Mouse (Mus musculus): ENCODE measurements around the gene Smc4. TPM values are rescaled to one million over a fixed set of nuclear protein-coding genes. Genes with fewer than 3 reads are reported as not detected.

The Smc4 gene
- polyA plus RNA-seq, 1 experiment: 22.2 TPM

DNA sequence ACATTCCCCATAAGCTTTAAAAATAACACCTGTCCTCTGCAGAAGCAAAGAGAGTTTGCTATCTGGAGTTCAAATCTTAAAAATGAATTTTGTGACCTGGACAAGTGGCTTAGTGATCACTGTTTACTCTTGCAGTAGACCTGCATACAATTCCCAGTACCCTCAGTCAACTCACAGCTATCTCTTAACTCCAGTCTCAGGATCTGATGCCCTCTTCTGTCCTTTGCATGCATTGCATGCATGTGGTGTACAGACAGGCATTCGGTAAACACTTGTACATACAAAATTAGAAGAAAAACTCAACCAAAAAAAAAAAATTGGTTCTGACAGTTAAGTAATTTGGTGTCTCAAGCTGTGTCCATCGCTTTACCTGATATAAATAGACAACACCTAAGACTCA is 15.7 kb downstream of the Smc4 start:
- Histone ChIP-seq H3K36me3 (ENCODE audit: control insufficient read depth, insufficient read depth, low read length) (no peaks in the 10 kb centered on the region; the same call in 1 of the 2 replicates), H3K27me3 (ENCODE audit: control insufficient read depth, insufficient read depth, low read length) (no peaks in the 10 kb centered on the region), H3K4me3 (ENCODE audit: control insufficient read depth, low read depth, low read length) (no peak overlapping the region), H3K4me1 (ENCODE audit: control insufficient read depth, insufficient read depth, low read length) (no peaks in the 10 kb centered on the region), H3K27ac (ENCODE audit: control insufficient read depth, insufficient read depth, low read depth, low read length) (no peak overlapping the region)
- TF ChIP-seq POLR2A (IDR thresholded peaks at IDR 0.05; ENCODE audit: control insufficient read depth, low read depth, low read length): no peak
- no peak for TF ChIP-seq CTCF (IDR thresholded peaks at IDR 0.05; ENCODE audit: control insufficient read depth, insufficient read depth, insufficient replicate concordance, low read depth, low read length)

DNA sequence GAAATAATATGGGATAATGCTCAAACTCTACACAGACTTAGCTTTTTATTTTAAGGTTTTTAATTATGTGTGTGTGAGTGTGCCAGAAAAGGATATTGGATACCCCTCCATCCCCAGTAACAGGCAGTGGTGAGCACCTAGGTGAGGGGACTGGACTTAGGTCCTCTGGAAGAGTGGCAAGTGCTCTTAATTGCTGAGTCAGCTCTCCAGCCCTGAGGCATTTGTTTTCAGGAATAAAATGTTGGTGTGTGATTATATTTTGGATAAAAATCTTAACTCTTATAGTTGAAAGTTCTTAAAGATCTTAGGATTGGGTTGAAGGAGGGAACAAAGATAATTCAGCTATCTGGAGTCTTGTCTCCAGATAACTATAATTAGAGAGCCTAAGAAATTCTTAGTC is 16.2 kb downstream of the Smc4 start:
- Histone ChIP-seq H3K4me3 (ENCODE audit: control insufficient read depth, low read depth, low read length) (no peak overlapping the region), H3K4me1 (ENCODE audit: control insufficient read depth, insufficient read depth, low read length) (no peaks in the 10 kb centered on the region), H3K27me3 (ENCODE audit: control insufficient read depth, insufficient read depth, low read length) (no peaks in the 10 kb centered on the region), H3K36me3 (ENCODE audit: control insufficient read depth, insufficient read depth, low read length) (no peaks in the 10 kb centered on the region; the same call in 1 of the 2 replicates), H3K27ac (ENCODE audit: control insufficient read depth, insufficient read depth, low read depth, low read length) (no peak overlapping the region)
- no peak for TF ChIP-seq CTCF (IDR thresholded peaks at IDR 0.05; ENCODE audit: control insufficient read depth, insufficient read depth, insufficient replicate concordance, low read depth, low read length)
- no peak for TF ChIP-seq POLR2A (IDR thresholded peaks at IDR 0.05; ENCODE audit: control insufficient read depth, low read depth, low read length)

GRCm38 (mm10) chr3:69026133-69026783 is 21.7 kb downstream of the Smc4 start:
- TF ChIP-seq POLR2A (IDR thresholded peaks at IDR 0.05; ENCODE audit: control insufficient read depth, low read depth, low read length) (no peak), CTCF (IDR thresholded peaks at IDR 0.05; ENCODE audit: control insufficient read depth, insufficient read depth, insufficient replicate concordance, low read depth, low read length) (no peak)
- no peaks in the 10 kb centered on the region for H3K4me1 ChIP-seq (ENCODE audit: control insufficient read depth, insufficient read depth, low read length)
- no peaks in the 10 kb centered on the region for H3K27me3 ChIP-seq (ENCODE audit: control insufficient read depth, insufficient read depth, low read length)
- peaks cover 1% of the 10 kb centered on the region; the same call in 1 of the 2 replicates for H3K36me3 ChIP-seq (ENCODE audit: control insufficient read depth, insufficient read depth, low read length)
- no peak overlapping the region for H3K27ac ChIP-seq (ENCODE audit: control insufficient read depth, insufficient read depth, low read depth, low read length)
- no peak overlapping the region for H3K4me3 ChIP-seq (ENCODE audit: control insufficient read depth, low read depth, low read length)

DNA sequence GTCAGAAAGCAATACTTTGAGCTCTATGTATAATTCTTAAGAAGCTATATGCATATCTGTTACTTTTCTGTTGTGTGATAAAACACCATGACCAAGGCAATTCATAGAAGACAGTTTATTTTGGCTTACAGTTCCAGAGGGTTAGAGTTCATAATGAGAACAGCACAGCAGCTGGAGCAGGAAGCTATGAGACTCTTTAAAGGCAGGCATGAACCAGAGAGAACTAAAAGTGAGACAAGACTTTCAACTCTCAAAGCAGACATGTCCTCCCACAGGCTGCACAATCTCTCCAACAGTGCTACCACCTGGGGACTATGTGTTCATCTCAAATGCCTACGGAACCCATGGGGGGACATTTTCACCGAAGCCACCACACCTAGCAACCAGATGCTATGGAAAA is 35.6 kb downstream of the Smc4 start:
- H3K27ac ChIP-seq (ENCODE audit: control insufficient read depth, insufficient read depth, low read depth, low read length): peak overlapping the region; percentile 49; the same call in 1 of the 2 replicates
- H3K4me3 ChIP-seq (ENCODE audit: control insufficient read depth, low read depth, low read length): peak overlapping the region; percentile 20; the same call in 1 of the 2 replicates
- H3K36me3 ChIP-seq (ENCODE audit: control insufficient read depth, insufficient read depth, low read length): no peaks in the 10 kb centered on the region

GRCm38 (mm10) chr3:69041298-69041697 is 36.8 kb downstream of the Smc4 start:
- Histone ChIP-seq H3K4me3 (ENCODE audit: control insufficient read depth, low read depth, low read length) (peak overlapping the region; percentile 43), H3K27me3 (ENCODE audit: control insufficient read depth, insufficient read depth, low read length) (no peaks in the 10 kb centered on the region), H3K27ac (ENCODE audit: control insufficient read depth, insufficient read depth, low read depth, low read length) (no peak overlapping the region), H3K36me3 (ENCODE audit: control insufficient read depth, insufficient read depth, low read length) (no peaks in the 10 kb centered on the region), H3K4me1 (ENCODE audit: control insufficient read depth, insufficient read depth, low read length) (peaks cover 6% of the 10 kb centered on the region)
- TF ChIP-seq CTCF (IDR thresholded peaks at IDR 0.05; ENCODE audit: control insufficient read depth, insufficient read depth, insufficient replicate concordance, low read depth, low read length) (no peak), POLR2A (IDR thresholded peaks at IDR 0.05; ENCODE audit: control insufficient read depth, low read depth, low read length) (no peak)

More for the DNA sequence above, 35.6 kb downstream of the Smc4 start:
- no peaks in the 10 kb centered on the region for H3K27me3 ChIP-seq (ENCODE audit: control insufficient read depth, insufficient read depth, low read length)
- H3K4me1 ChIP-seq (ENCODE audit: control insufficient read depth, insufficient read depth, low read length): no peaks in the 10 kb centered on the region
- TF ChIP-seq POLR2A (IDR thresholded peaks at IDR 0.05; ENCODE audit: control insufficient read depth, low read depth, low read length): no peak
- no peak for TF ChIP-seq CTCF (IDR thresholded peaks at IDR 0.05; ENCODE audit: control insufficient read depth, insufficient read depth, insufficient replicate concordance, low read depth, low read length)

DNA sequence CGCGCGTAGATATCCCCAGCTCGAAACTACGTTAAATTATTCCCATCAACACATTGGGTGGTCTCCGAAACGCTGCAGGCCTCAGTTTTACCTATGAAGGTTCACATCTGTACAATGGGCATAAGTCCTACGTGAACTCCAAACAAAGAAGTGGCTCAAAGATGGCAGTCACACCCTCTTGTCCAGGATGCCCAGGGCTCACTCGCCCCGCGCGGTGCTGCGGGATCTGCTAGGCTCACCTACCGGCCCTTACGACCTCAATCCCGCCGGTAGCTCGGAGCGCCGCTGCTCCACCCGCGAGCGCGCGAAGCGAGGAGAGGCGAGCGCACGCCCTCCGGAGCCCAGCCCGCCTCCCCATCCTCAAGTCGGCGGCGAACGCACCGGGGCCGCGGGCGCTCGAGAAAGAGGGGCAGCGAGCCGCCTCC is 39.6 kb downstream of the Smc4 start:
- H3K4me1 ChIP-seq (ENCODE audit: control insufficient read depth, insufficient read depth, low read length): peaks cover 12% of the 10 kb centered on the region
- TF ChIP-seq POLR2A (IDR thresholded peaks at IDR 0.05; ENCODE audit: control insufficient read depth, low read depth, low read length) (no peak), CTCF (IDR thresholded peaks at IDR 0.05; ENCODE audit: control insufficient read depth, insufficient read depth, insufficient replicate concordance, low read depth, low read length) (no peak)
- peak overlapping the region; percentile 77 for H3K27ac ChIP-seq (ENCODE audit: control insufficient read depth, insufficient read depth, low read depth, low read length)
- H3K27me3 ChIP-seq (ENCODE audit: control insufficient read depth, insufficient read depth, low read length): no peaks in the 10 kb centered on the region
- no peaks in the 10 kb centered on the region for H3K36me3 ChIP-seq (ENCODE audit: control insufficient read depth, insufficient read depth, low read length)
- H3K4me3 ChIP-seq (ENCODE audit: control insufficient read depth, low read depth, low read length): peak overlapping the region; percentile 97

DNA sequence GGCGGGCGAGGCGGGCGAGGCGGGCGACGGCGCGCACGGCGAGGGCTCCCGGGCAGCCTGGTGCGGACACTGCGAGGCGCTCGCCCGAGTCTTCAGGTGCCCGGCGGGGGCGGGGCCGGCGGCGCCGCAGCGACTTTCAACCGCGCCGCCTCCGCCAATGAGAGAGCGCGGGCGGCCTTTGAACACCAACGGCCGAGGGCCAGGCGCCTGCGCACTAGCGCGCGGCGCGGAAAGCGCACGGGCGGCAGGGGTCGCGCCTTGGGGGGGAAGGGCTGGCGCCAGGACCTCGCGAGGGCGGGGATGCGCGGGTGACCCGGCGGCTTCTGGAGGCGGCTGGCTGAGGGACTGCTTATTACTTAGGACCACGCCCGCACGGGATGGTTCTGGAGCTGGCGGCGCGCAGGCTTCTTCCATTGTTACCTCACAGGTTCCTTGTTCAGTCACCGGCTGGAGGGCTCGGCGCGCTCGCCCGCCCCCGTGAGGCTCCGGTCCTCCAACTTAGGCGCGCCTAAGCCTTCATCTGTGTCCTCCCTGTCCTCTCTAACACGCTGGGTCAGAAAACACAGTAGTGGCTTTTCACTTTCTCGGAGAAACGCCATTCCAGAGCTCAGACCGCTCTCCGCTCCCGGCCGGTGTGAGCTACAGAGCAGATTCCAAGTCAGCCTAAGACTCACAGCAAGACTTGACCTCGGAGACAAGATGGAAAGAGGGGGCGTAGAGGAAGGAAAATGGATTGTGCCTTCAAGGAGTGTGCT is 40.3 kb downstream of the Smc4 start, which contains the start of gene Trim59:
Trim59 (minus strand) TSS at position 111 of the 755 bp plus-strand sequence.
- Histone ChIP-seq H3K4me1 (ENCODE audit: control insufficient read depth, insufficient read depth, low read length) (peaks cover 15% of the 10 kb centered on the region), H3K4me3 (ENCODE audit: control insufficient read depth, low read depth, low read length) (peak within 1 kb of the TSS; percentile 97), H3K27ac (ENCODE audit: control insufficient read depth, insufficient read depth, low read depth, low read length) (peak within 1 kb of the TSS; percentile 77), H3K36me3 (ENCODE audit: control insufficient read depth, insufficient read depth, low read length) (no peaks in the 10 kb centered on the region), H3K27me3 (ENCODE audit: control insufficient read depth, insufficient read depth, low read length) (no peaks in the 10 kb centered on the region)
- TF ChIP-seq POLR2A (IDR thresholded peaks at IDR 0.05; ENCODE audit: control insufficient read depth, low read depth, low read length): peak; percentile 72
- TF ChIP-seq CTCF (IDR thresholded peaks at IDR 0.05; ENCODE audit: control insufficient read depth, insufficient read depth, insufficient replicate concordance, low read depth, low read length): no peak

Measured in testis, adult 2 months (tissue).